17 mouse cellular contexts compared by ENCODE assay signal in genomic region chr5:107162319-107162718, GRCm38 (mm10).
"Had no signal": no experiment of that assay in that cellular context is flagged by ENCODE, and none has a peak within 500 bp of the region (broad histone marks: within the 10 kb centered on the region; RNA-seq: fewer than 3 reads in every experiment).

No protein-coding gene starts in this region.

- H3K9me3 ChIP-seq: limb, embryonic 12.5 days; liver, embryonic 12.5 days; midbrain, embryonic 13.5 days; neural tube, embryonic 15.5 days had no signal

- H3K27me3 ChIP-seq: limb, embryonic 12.5 days; liver, embryonic 12.5 days; neural tube, embryonic 15.5 days had no signal

- H3K4me3 ChIP-seq: limb, embryonic 12.5 days; liver, embryonic 12.5 days; midbrain, embryonic 13.5 days; myocyte; neural tube, embryonic 15.5 days had no signal

- DNase-seq: kidney, adult 8-10 months; kidney, postnatal 36 days; layer of hippocampus, adult 9-11 months; layer of hippocampus, postnatal 36 days; lung, embryonic 14.5 days; lung, postnatal 14 days; right cerebral cortex, postnatal 4 days; spleen, adult 18-20 months; thymus, adult 18-20 months; thymus, postnatal 25 days had no signal

- H3K27ac ChIP-seq: kidney, postnatal 0 days; limb, embryonic 12.5 days; liver, embryonic 12.5 days; macrophage; midbrain, embryonic 13.5 days; neural tube, embryonic 15.5 days had no signal

- H3K4me2 ChIP-seq: limb, embryonic 12.5 days; liver, embryonic 12.5 days; lung, embryonic 14.5 days; midbrain, embryonic 13.5 days; neural tube, embryonic 15.5 days had no signal

- H3K9ac ChIP-seq: limb, embryonic 12.5 days; liver, embryonic 12.5 days; lung, embryonic 14.5 days; midbrain, embryonic 13.5 days; neural tube, embryonic 15.5 days had no signal

- ATAC-seq: liver, embryonic 12.5 days; midbrain, embryonic 13.5 days had no signal

- H3K36me3 ChIP-seq: limb, embryonic 12.5 days; liver, embryonic 12.5 days; midbrain, embryonic 13.5 days; neural tube, embryonic 15.5 days had no signal
